Mouse (Mus musculus) bone marrow, adult 2 months (tissue): ENCODE data around the gene Tcf20. TPM values are rescaled to one million over a fixed set of nuclear protein-coding genes. Genes with fewer than 3 reads are reported as not detected.

Source experiments
- H3K27ac ChIP-seq: fragments of 200-500 bp; 2 replicates; pipeline ENCODE4 v1.5.1; 2012; ENCODE audit warnings: low read depth, mild to moderate bottlenecking, control low read depth, inconsistent platforms, low read length; ENCODE audit not compliant: control insufficient read depth, poor library complexity, insufficient read depth
- H3K4me1 ChIP-seq: fragments of 200-500 bp; 2 replicates; pipeline ENCODE4 v1.6.1; 2011; ENCODE audit warnings: low read length; ENCODE audit not compliant: control insufficient read depth, insufficient read depth
- H3K4me3 ChIP-seq: fragments of 200-500 bp; replicated peaks from 2 replicates; pipeline ENCODE3; 2011; ENCODE audit warnings: mild to moderate bottlenecking, low read depth, low read length, control low read depth; ENCODE audit not compliant: control insufficient read depth
- CTCF ChIP-seq: fragments of 200-500 bp; IDR thresholded peaks from 2 replicates; pipeline ENCODE4 v1.5.1; 2011; ENCODE audit warnings: low read length, control low read depth; ENCODE audit not compliant: control insufficient read depth, insufficient read depth
- POLR2A ChIP-seq: fragments of 200-500 bp; IDR thresholded peaks from 2 replicates; pipeline ENCODE4 v1.6.1; 2011; ENCODE audit warnings: low read depth, mild to moderate bottlenecking, control low read depth, low read length, borderline replicate concordance; ENCODE audit not compliant: control insufficient read depth
- WGBS: fragments of 180-500 bp; shearing (Covaris S2); methylation state at CpG from one replicate; pipeline ENCODE4 v1.1.7; 2018; 5-methylcytosine and 5-hydroxymethylcytosine counted together
- polyA plus RNA-seq: library from polyadenylated mRNA; stranded (reverse); fragments of >200 nt; gene quantifications from 2 replicates; pipeline ENCODE4 v1.2.4, GENCODE M21; 2011; ENCODE audit warnings: low replicate concordance; ENCODE audit not compliant: missing spikeins, insufficient read depth, insufficient read length

The Tcf20 gene
- polyA plus RNA-seq, 1 experiment = 26.4 TPM

GRCm38 (mm10) chr15:82944479-82945195, 43.0 kb downstream of the Tcf20 start:
- Histone ChIP-seq H3K4me1 (no peaks in the 10 kb centered on the region), H3K27ac (no peak overlapping the region), H3K4me3 (no peak overlapping the region)
- WGBS = 79% methylated on average over 9 of the region's 9 CpGs
- no peak for TF ChIP-seq CTCF
- TF ChIP-seq POLR2A = no peak

- TF ChIP-seq POLR2A = no peak
- TF ChIP-seq CTCF = no peak
- H3K4me1 ChIP-seq = no peaks in the 10 kb centered on the region
- 78% methylated on average over 8 of the region's 8 CpGs for WGBS
- H3K4me3 ChIP-seq = no peak overlapping the region
- no peak overlapping the region for H3K27ac ChIP-seq
Observed at GRCm38 (mm10) chr15:82941733-82942132, 45.9 kb downstream of the Tcf20 start.

GRCm38 (mm10) chr15:82940494-82941214, 47.0 kb downstream of the Tcf20 start:
- no peak overlapping the region for H3K4me3 ChIP-seq
- no peaks in the 10 kb centered on the region for H3K4me1 ChIP-seq
- no peak overlapping the region for H3K27ac ChIP-seq
- TF ChIP-seq CTCF (no peak), POLR2A (no peak)
- 55% methylated on average over 12 of the region's 12 CpGs for WGBS

GRCm38 (mm10) chr15:82938155-82938569, 49.5 kb downstream of the Tcf20 start:
- TF ChIP-seq CTCF (no peak), POLR2A (no peak)
- no peaks in the 10 kb centered on the region for H3K4me1 ChIP-seq
- no peak overlapping the region for H3K27ac ChIP-seq
- WGBS = 76% methylated on average over 17 of the region's 17 CpGs
- no peak overlapping the region for H3K4me3 ChIP-seq

- H3K4me1 ChIP-seq = no peaks in the 10 kb centered on the region
- H3K4me3 ChIP-seq = no peak overlapping the region
- TF ChIP-seq CTCF = no peak
- no peak for TF ChIP-seq POLR2A
- WGBS = 53% methylated on average over 5 of the region's 5 CpGs
- no peak overlapping the region for H3K27ac ChIP-seq
Observed at GRCm38 (mm10) chr15:82937428-82937992, 50.2 kb downstream of the Tcf20 start.

- Histone ChIP-seq H3K27ac (no peak overlapping the region), H3K4me3 (no peak overlapping the region), H3K4me1 (no peaks in the 10 kb centered on the region)
- TF ChIP-seq POLR2A (no peak), CTCF (no peak)
- 89% methylated on average over 10 of the region's 10 CpGs for WGBS
Observed at GRCm38 (mm10) chr15:82934971-82935370, 52.7 kb downstream of the Tcf20 start.

- WGBS = 72% methylated on average over 4 of the region's 4 CpGs
Observed at GRCm38 (mm10) chr15:82932936-82933650, 54.6 kb downstream of the Tcf20 start.

GRCm38 (mm10) chr15:82931436-82931835, 56.2 kb downstream of the Tcf20 start:
- H3K27ac ChIP-seq = no peak overlapping the region
- 82% methylated on average over 5 of the region's 5 CpGs for WGBS
- TF ChIP-seq POLR2A (no peak), CTCF (no peak)

More at GRCm38 (mm10) chr15:82932936-82933650, 54.6 kb downstream of the Tcf20 start:
- Histone ChIP-seq H3K4me3 (no peak overlapping the region), H3K27ac (no peak overlapping the region), H3K4me1 (no peaks in the 10 kb centered on the region)
- no peak for TF ChIP-seq CTCF
- no peak for TF ChIP-seq POLR2A

More at GRCm38 (mm10) chr15:82931436-82931835, 56.2 kb downstream of the Tcf20 start:
- Histone ChIP-seq H3K4me1 (no peaks in the 10 kb centered on the region), H3K4me3 (no peak overlapping the region)
